Mouse (Mus musculus): ENCODE measurements around the gene Ggps1. TPM values are rescaled to one million over a fixed set of nuclear protein-coding genes. Genes with fewer than 3 reads are reported as not detected.
"Not testable (repeated sequence)": the region's sequence is repeated elsewhere in the genome, so short reads cannot be mapped to it uniquely, and the experiment has no call there.

Gene Ggps1
- total RNA-seq, 2 experiments from 2014 or later, result 19.4 to 29.2 TPM

GRCm38 (mm10) chr13:14039292-14039965 lies 23.9 kb downstream of the Ggps1 start, which contains the start of gene Tbce:
Tbce (minus strand) TSS chr13:14039638.
- ATAC-seq (replicated peaks; ENCODE audit: poor library complexity), result peak; percentile 95

GRCm38 (mm10) chr13:14038911-14039291 lies 24.4 kb downstream of the Ggps1 start:
- ATAC-seq (replicated peaks; ENCODE audit: poor library complexity), result no peak

GRCm38 (mm10) chr13:14035875-14036630 lies 27.2 kb downstream of the Ggps1 start:
- ATAC-seq (replicated peaks; ENCODE audit: poor library complexity), result no peak

DNA sequence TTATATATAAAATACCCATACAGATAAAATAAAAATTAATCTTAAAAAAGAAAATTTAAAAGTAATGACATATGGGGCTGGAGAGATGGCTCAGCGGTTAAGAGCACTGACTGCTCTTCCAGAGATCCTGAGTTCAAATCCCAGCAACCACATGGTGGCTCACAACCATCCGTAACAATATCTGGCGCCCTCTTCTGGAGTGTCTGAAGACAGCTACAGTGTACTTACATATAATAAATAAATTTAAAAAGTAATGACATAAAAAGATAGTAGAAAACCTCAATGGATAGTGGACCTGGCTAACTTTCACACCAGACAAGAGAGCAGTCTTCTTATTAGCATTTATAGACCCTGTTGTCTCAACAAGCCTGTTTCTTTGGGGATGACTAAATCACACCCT lies 27.9 kb downstream of the Ggps1 start:
- not testable (repeated sequence) for ATAC-seq (replicated peaks; ENCODE audit: poor library complexity)

DNA sequence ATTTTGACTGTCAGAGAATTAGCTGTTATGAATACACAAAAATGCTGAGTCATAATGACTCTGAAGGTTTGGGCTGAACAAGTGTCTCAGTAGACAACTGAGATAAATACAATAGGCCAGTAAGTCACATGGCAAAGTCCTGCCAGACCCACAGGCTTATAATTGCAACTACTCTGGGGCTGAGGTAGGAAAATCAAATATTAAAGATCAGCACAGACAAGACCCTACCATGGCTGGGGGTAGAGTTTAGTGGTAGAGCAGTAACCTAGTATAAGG lies 29.3 kb downstream of the Ggps1 start:
- peak; percentile 74 for ATAC-seq (replicated peaks; ENCODE audit: poor library complexity)

- peak; percentile 76 for ATAC-seq (replicated peaks; ENCODE audit: poor library complexity)
These were observed 29.8 kb downstream of the Ggps1 start for GRCm38 (mm10) chr13:14033309-14034072.

DNA sequence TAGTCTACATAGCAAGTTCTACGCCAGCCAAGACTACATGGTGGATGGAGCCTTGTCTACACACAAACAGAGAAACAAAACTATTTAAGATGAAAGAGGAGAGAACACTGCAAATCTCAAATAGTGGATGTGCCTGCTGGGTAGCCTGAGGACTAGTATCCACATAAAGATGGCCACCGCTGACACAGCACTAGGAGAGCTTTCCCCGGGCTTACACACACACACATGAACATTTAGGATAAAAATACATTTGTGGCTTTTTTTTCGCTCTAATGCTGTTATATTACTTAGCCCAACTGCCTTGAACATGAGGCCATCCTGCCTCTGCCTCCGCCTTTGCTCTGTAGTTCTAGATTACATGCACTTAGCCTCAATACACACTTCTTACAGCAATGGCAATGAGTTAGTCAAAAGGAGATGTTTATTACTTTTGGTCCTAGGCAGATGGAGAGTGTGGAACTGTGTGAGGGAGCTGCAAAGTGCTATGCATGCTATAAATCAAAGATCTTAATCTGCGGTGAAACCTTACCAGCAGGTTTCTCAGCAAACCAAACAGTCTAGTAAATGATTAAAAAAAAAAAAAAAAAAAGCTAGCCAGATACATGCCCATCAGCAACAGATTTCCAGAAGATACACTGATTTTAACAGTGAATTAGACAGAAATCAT lies 37.0 kb downstream of the Ggps1 start:
- ATAC-seq (replicated peaks; ENCODE audit: poor library complexity), result no peak

DNA sequence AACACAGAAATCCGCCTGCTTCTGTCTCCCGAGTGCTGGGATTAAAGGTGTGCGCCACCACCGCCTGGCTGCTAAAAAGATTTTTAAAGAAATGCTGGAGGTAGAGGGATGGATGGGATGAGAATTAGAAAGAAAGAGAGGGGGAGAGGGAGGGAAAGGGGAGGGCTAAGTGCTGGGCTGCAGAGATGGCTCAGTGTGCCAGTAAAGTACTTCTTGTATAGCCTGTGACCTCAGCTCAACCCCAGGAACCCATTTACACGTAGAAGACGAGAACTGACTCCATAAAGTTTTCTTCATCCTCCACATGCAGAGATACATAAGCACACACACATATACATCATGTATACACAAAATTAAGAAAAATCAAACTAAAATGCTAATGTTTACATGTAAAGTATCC lies 37.7 kb downstream of the Ggps1 start:
- no peak for ATAC-seq (replicated peaks; ENCODE audit: poor library complexity)

DNA sequence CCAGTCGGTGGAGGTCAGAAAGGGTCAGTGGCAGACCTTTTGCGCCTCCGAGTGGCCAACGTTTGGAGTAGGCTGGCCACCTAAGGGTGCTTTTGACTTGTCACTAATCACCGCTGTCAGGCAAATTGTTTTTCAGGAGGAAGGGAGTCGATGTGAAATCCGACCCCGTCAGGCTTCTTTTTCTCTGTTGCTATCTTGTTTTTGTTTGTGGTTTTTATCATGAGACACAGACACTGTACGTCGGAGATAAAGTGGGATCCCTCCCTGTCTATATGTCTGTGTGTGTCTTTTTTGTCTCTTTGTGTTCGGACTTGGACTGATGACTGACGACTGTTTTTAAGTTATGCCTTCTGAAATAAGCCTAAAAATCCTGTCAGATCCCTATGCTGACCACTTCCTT lies 41.9 kb downstream of the Ggps1 start:
- ATAC-seq (replicated peaks; ENCODE audit: poor library complexity), result not testable (repeated sequence)

GRCm38 (mm10) chr13:14018852-14019251 lies 44.4 kb downstream of the Ggps1 start:
- no peak for ATAC-seq (replicated peaks; ENCODE audit: poor library complexity)

- peak; percentile 51 for ATAC-seq (replicated peaks; ENCODE audit: poor library complexity)
These were observed 45.0 kb downstream of the Ggps1 start for GRCm38 (mm10) chr13:14018283-14018682.

DNA sequence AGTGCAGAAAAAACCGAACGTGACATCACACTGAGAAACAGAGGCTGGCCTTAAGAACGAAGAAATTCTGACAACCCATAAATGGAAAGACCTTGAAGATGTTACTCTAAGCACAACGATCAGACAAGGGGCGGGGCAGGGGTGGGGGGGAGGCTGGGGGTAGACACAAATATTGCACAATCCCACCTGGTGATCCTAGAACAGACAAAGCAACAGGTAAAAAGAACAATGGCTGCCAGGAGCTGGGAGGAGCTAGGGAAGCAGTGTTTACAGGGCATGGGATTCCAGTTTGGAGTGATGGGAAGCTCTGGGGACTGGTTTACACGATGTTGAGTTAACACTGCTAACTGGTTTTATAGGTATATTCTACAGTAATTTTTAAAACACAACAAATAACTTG lies 47.7 kb downstream of the Ggps1 start:
- no peak for ATAC-seq (replicated peaks; ENCODE audit: poor library complexity)

DNA sequence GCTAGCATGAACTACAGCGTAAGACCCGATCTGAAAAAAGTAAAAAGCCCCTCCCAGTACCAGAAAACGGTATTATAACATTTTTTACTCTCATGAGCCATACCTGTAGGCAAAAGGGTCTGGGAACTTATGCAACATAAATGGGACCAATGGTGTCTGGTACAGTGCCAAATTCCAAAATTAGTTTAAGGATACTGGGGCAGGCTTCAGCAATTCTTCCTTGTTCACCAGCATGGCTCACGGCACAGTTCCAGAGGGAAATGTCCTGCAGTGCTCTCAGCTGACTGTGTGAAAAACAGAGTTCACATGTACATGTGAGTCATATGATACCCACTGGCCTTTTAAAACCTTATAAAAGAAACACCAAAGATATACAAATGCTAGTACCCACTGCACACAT lies 48.7 kb downstream of the Ggps1 start:
- ATAC-seq (replicated peaks; ENCODE audit: poor library complexity), result no peak

DNA sequence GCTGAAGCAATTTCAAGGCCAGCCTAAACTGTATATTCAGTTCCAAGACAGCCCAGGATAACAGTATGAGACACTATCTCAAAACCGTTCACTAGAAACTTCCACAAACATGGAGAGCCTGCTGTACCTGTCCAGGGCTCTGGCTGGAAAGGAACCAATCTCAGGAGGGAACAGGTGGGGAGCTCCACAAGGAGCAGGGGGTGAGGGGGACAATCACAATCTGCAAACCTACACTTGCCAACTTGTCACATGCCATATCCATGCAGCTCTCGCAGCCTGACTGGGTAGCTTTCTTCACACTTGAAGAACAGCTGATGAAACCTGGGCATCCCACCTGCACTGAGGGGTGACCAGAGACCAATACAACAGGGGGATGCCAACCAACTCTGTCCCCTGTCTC lies 49.3 kb downstream of the Ggps1 start:
- no peak for ATAC-seq (replicated peaks; ENCODE audit: poor library complexity)

DNA sequence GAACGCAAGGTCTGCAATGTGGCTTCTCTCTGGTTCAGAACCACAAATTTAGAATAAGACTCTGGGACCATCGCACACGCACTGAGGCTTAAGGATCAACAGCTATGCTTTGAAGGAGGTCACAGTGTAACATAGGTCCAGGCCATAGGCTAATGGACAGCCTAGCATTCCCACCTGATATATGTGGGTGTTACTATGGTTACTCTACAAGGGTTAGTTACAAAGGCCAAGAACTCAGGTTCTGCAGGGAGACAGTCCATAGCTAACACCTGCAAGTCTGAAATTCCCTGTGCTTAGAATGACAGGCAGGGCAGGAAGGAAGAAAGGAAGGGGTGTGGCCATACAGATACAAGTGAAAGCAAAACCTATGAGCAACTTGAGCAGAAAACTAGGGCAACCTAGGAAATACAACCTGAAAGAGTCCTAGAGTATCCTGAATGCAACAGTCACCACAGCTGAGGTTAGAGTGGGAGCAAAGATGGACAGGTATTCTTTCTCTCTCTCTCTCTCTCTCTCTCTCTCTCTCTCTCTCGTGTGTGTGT lies 51.8 kb downstream of the Ggps1 start:
- ATAC-seq (replicated peaks; ENCODE audit: poor library complexity), result peak; percentile 60

DNA sequence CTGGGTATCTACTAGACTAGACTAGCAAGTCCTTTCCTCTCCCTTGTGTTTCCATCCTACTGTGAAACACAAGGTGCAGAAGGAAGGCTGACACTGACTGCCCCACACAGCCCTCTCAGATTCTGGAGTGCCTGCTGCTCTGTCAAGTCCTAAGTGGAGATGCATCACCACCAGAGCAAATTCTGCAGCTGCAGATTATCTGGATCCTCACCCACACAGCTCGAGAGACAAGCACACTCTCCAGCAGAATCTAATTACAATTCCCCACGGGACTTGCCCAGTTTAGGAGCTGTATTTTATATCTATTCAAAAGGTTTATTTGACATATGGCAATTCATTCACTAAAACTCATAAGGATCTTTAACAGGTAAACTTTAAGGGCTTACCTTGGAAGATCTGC lies 57.2 kb downstream of the Ggps1 start:
- no peak for ATAC-seq (replicated peaks; ENCODE audit: poor library complexity)

DNA sequence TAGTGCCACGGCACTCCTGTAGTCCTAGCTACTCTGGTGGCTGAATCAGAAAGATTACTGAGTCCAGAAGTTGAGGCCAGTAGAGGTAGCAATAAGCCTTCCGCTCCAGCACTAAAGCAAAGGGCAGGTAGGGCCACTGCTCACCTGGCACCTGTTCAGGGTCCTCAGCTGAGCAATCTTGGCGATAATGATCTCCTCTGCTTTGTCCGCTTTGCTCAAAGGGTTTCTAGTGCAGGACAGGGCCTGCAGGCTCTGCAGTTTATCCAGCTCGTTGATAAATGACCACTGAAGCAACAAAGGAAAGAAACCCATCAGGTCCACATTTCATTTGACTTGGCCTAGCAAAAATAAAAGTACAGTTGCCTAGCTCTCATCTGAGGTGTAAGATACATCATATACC lies 58.3 kb downstream of the Ggps1 start:
- no peak for ATAC-seq (replicated peaks; ENCODE audit: poor library complexity)

- ATAC-seq (replicated peaks; ENCODE audit: poor library complexity), result peak; percentile 70
These were observed 59.2 kb downstream of the Ggps1 start for GRCm38 (mm10) chr13:14004086-14004485.

DNA sequence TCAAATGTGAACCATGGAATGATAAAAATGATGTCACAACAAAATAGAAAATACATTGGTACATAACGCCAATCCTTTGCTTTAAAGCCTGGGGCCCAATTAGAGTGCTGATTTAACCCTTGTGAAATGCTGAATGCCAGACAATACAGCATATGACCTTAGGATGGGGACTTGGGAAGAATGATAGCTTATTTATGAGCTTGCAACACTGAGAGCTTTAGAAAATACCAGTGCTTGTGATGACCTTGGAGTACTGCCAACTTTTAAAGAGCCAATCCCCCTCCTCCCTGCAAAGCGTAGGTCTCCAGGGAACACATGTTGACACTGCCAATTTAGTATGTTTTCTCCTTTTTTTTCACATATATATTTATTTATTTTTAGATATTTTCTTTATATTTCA lies 60.6 kb downstream of the Ggps1 start:
- ATAC-seq (replicated peaks; ENCODE audit: poor library complexity), result no peak

Measured in megakaryocyte progenitor cell, adult 5-6 weeks (primary cell).